ENCODE assay signal across 8 mouse cellular contexts in the genomic region with DNA sequence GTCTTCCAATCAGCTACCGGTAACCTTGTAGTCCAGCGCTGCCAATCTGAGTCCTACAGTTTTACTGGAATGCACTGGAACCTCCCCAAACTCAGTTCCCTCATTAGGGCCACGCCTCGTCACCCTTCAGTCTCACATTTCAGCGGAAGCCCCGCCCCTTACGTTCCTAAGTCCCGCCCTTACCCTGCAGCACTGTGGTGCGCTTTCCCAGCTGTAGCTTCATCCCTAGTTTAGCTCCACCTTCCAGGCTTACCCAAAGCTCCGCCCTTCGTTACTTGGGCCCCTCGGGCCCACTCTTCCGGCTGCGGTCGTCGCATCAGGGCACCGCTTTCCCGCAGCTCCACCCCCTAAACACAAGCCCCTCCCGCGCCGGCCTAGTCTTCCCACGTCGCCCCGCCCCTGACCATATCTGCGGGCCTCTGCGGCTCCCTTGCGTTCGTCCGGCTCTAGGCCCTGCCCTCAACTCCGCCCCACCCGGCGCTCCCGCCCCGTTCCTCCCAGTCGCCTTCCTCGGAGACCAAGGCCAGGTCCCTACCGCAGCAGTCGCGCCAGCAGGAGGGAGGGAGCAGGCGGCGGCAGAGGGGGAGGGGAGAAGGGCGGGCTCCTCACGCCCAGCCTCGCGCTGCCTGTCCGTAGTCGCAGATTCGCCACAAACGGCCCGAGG. TPM values are rescaled to one million over a fixed set of nuclear protein-coding genes. Genes with fewer than 3 reads are reported as not detected.
DNase-seq lines count a peak whose midpoint lies in the region; ATAC-seq and TF ChIP-seq lines count a peak whose summit lies in the region.

No protein-coding gene starts in this region.

- peak; percentile 98 for DNase-seq in c-Kit-positive CD71-positive TER-119-positive erythroid progenitor cells, embryonic 14.5 days (ENCODE audit: low spot score)
- peak; percentile 100 for DNase-seq in heart, postnatal 0 days (ENCODE audit: low spot score)
- peak; percentile 100 for DNase-seq in kidney, postnatal 4 days

- H3K4me1 ChIP-seq in E14TG2a.4 (replicated peaks; ENCODE audit: low read depth, low read length) = peaks cover 52% of the 10 kb centered on the region
- peaks cover 31% of the 10 kb centered on the region for H3K4me1 ChIP-seq in forebrain, embryonic 12.5 days
- peaks cover 10% of the 10 kb centered on the region for H3K4me1 ChIP-seq in heart, postnatal 0 days (ENCODE audit: control insufficient read depth, insufficient read depth)
- H3K4me1 ChIP-seq in liver, embryonic 16.5 days (ENCODE audit: control insufficient read depth, low read depth, low read length) = peaks cover 19% of the 10 kb centered on the region
- peaks cover 34% of the 10 kb centered on the region for H3K4me1 ChIP-seq in neural tube, embryonic 13.5 days (replicated peaks)
- H3K4me1 ChIP-seq in testis, adult 2 months (ENCODE audit: control insufficient read depth, insufficient read depth, low read length) = peaks cover 2% of the 10 kb centered on the region; the same call in 1 of the 2 replicates

- peak overlapping the region; percentile 100 for H3K4me3 ChIP-seq in E14TG2a.4 (replicated peaks; ENCODE audit: low read length)
- peak overlapping the region; percentile 98 for H3K4me3 ChIP-seq in forebrain, embryonic 12.5 days (replicated peaks)
- H3K4me3 ChIP-seq in heart, postnatal 0 days (ENCODE audit: low read depth, low read length) = peak overlapping the region; percentile 79
- H3K4me3 ChIP-seq in liver, embryonic 16.5 days (ENCODE audit: low read depth, low read length) = peak overlapping the region; percentile 92
- peak overlapping the region; percentile 98 for H3K4me3 ChIP-seq in neural tube, embryonic 13.5 days
- H3K4me3 ChIP-seq in testis, adult 2 months (ENCODE audit: control insufficient read depth, low read depth, low read length) = peak overlapping the region; percentile 98

- TF ChIP-seq POLR2A in testis, adult 2 months (IDR thresholded peaks at IDR 0.05; ENCODE audit: control insufficient read depth, low read depth, low read length) = no peak

- no peak for TF ChIP-seq CTCF in E14TG2a.4 (conservative IDR thresholded peaks at IDR 0.05; ENCODE audit: low read length)
- no peak for TF ChIP-seq CTCF in heart, postnatal 0 days (IDR thresholded peaks at IDR 0.05; ENCODE audit: low read depth)
- TF ChIP-seq CTCF in testis, adult 2 months (IDR thresholded peaks at IDR 0.05; ENCODE audit: control insufficient read depth, insufficient read depth, insufficient replicate concordance, low read depth, low read length) = no peak

- peak overlapping the region; percentile 98 for H3K27ac ChIP-seq in forebrain, embryonic 12.5 days
- H3K27ac ChIP-seq in heart, postnatal 0 days (ENCODE audit: low read depth) = peak overlapping the region; percentile 99
- peak overlapping the region; percentile 97 for H3K27ac ChIP-seq in liver, embryonic 16.5 days (ENCODE audit: low read length)
- H3K27ac ChIP-seq in neural tube, embryonic 13.5 days (replicated peaks) = peak overlapping the region; percentile 99
- peak overlapping the region; percentile 100 for H3K27ac ChIP-seq in testis, adult 2 months (ENCODE audit: control insufficient read depth, insufficient read depth, low read depth, low read length)

- H3K4me2 ChIP-seq in forebrain, embryonic 12.5 days = peak overlapping the region; percentile 99
- peak overlapping the region; percentile 91 for H3K4me2 ChIP-seq in heart, postnatal 0 days (ENCODE audit: low read depth, low read length)
- peak overlapping the region; percentile 97 for H3K4me2 ChIP-seq in liver, embryonic 16.5 days (ENCODE audit: low read depth, low read length)
- peak overlapping the region; percentile 100 for H3K4me2 ChIP-seq in neural tube, embryonic 13.5 days

- under 1% methylated on average over 43 of the region's 50 CpGs for WGBS in forebrain, embryonic 12.5 days
- WGBS in heart, postnatal 0 days = under 1% methylated on average over 49 of the region's 50 CpGs
- under 1% methylated on average over 50 of the region's 50 CpGs for WGBS in liver, embryonic 16.5 days (ENCODE audit: insufficient replicate concordance)
- under 1% methylated on average over 50 of the region's 50 CpGs for WGBS in neural tube, embryonic 13.5 days

- ATAC-seq in forebrain, embryonic 12.5 days (ENCODE audit: low FRiP score) = peak; percentile 98
- ATAC-seq in heart, postnatal 0 days (ENCODE audit: insufficient read depth, low read depth) = peak; percentile 96
- peak; percentile 94 for ATAC-seq in liver, embryonic 16.5 days (ENCODE audit: low read depth)
- peak; percentile 98 for ATAC-seq in neural tube, embryonic 13.5 days (ENCODE audit: low read depth)

- H3K27me3 ChIP-seq in E14TG2a.4 (ENCODE audit: insufficient read depth, low read length) = no peaks in the 10 kb centered on the region
- 0 out of 2 replicates have a peak, but pooled peaks cover 3% of the 10 kb centered on the region for H3K27me3 ChIP-seq in forebrain, embryonic 12.5 days
- H3K27me3 ChIP-seq in heart, postnatal 0 days (ENCODE audit: control insufficient read depth, insufficient read depth, low read length) = no peaks in the 10 kb centered on the region
- no peaks in the 10 kb centered on the region for H3K27me3 ChIP-seq in liver, embryonic 16.5 days (ENCODE audit: control insufficient read depth, insufficient read depth, low read depth, low read length)
- no peaks in the 10 kb centered on the region for H3K27me3 ChIP-seq in neural tube, embryonic 13.5 days
- no peaks in the 10 kb centered on the region for H3K27me3 ChIP-seq in testis, adult 2 months (ENCODE audit: control insufficient read depth, insufficient read depth, low read length)

- TF ChIP-seq EP300 in heart, postnatal 0 days (IDR thresholded peaks at IDR 0.05; ENCODE audit: low read depth) = no peak

- H3K9ac ChIP-seq in forebrain, embryonic 12.5 days = peak overlapping the region; percentile 97
- peak overlapping the region; percentile 97 for H3K9ac ChIP-seq in heart, postnatal 0 days (replicated peaks; ENCODE audit: low read depth, low read length)
- peak overlapping the region; percentile 97 for H3K9ac ChIP-seq in liver, embryonic 16.5 days (ENCODE audit: low read depth, low read length)
- H3K9ac ChIP-seq in neural tube, embryonic 13.5 days = peak overlapping the region; percentile 92

- H3K9me3 ChIP-seq in E14TG2a.4 (ENCODE audit: low read length) = no peaks in the 10 kb centered on the region
- H3K9me3 ChIP-seq in forebrain, embryonic 12.5 days = no peaks in the 10 kb centered on the region
- no peaks in the 10 kb centered on the region for H3K9me3 ChIP-seq in heart, postnatal 0 days (replicated peaks; ENCODE audit: control insufficient read depth, low read length)
- no peaks in the 10 kb centered on the region for H3K9me3 ChIP-seq in liver, embryonic 16.5 days (replicated peaks; ENCODE audit: control insufficient read depth, low read length)
- no peaks in the 10 kb centered on the region for H3K9me3 ChIP-seq in neural tube, embryonic 13.5 days

- H3K36me3 ChIP-seq in E14TG2a.4 (ENCODE audit: insufficient read depth, low read length) = peaks cover 21% of the 10 kb centered on the region
- peaks cover 17% of the 10 kb centered on the region for H3K36me3 ChIP-seq in forebrain, embryonic 12.5 days (replicated peaks)
- H3K36me3 ChIP-seq in heart, postnatal 0 days (replicated peaks; ENCODE audit: control insufficient read depth, insufficient read depth, low read length) = peaks cover 19% of the 10 kb centered on the region
- H3K36me3 ChIP-seq in liver, embryonic 16.5 days (ENCODE audit: control insufficient read depth, insufficient read depth) = peaks cover 14% of the 10 kb centered on the region
- H3K36me3 ChIP-seq in neural tube, embryonic 13.5 days = peaks cover 15% of the 10 kb centered on the region
- H3K36me3 ChIP-seq in testis, adult 2 months (ENCODE audit: control insufficient read depth, insufficient read depth, low read length) = no peaks in the 10 kb centered on the region

RNA-seq across cellular contexts. Expression of gene Brpf1, which starts 0.5 kb away (rescaled TPM):
- 30.6 and 34.7 TPM in 2 replicates for polyA plus RNA-seq in forebrain, embryonic 12.5 days (2016; fragmentation: Nextera tagmentation; extraction: Ambion mirVana)
- 15.2 and 16.8 TPM in 2 replicates for total RNA-seq in heart, postnatal 0 days (2014; rRNA removed; ENCODE audit: low replicate concordance)
- 5.1 and 6.4 TPM in 2 replicates for polyA plus RNA-seq in heart, postnatal 0 days (2015; fragmentation: Nextera tagmentation; extraction: Ambion mirVana)
- 7.5 and 7.7 TPM in 2 replicates for polyA plus RNA-seq in liver, embryonic 16.5 days (2015; fragmentation: Nextera tagmentation; extraction: Ambion mirVana)
- 16.7 and 16.8 TPM in 2 replicates for polyA plus RNA-seq in neural tube, embryonic 13.5 days (2015; fragmentation: Nextera tagmentation; extraction: Ambion mirVana)
- polyA plus RNA-seq in testis, adult 2 months (2012; rRNA removed) = 11.7 and 12.4 TPM in 2 replicates

RNA-seq across cellular contexts. Expression of gene Ogg1, which starts 20.3 kb away (rescaled TPM):
- 13.6 and 13.7 TPM in 2 replicates for polyA plus RNA-seq in forebrain, embryonic 12.5 days (2016; fragmentation: Nextera tagmentation; extraction: Ambion mirVana)
- total RNA-seq in heart, postnatal 0 days (2014; rRNA removed; ENCODE audit: low replicate concordance) = 8.0 and 12.6 TPM in 2 replicates
- polyA plus RNA-seq in heart, postnatal 0 days (2015; fragmentation: Nextera tagmentation; extraction: Ambion mirVana) = 6.4 and 7.0 TPM in 2 replicates
- 4.4 and 5.0 TPM in 2 replicates for polyA plus RNA-seq in liver, embryonic 16.5 days (2015; fragmentation: Nextera tagmentation; extraction: Ambion mirVana)
- 9.0 and 10.2 TPM in 2 replicates for polyA plus RNA-seq in neural tube, embryonic 13.5 days (2015; fragmentation: Nextera tagmentation; extraction: Ambion mirVana)
- 30.0 and 31.0 TPM in 2 replicates for polyA plus RNA-seq in testis, adult 2 months (2012; rRNA removed)

RNA-seq across cellular contexts. Expression of gene Cpne9, which starts 24.3 kb away (rescaled TPM):
- polyA plus RNA-seq in forebrain, embryonic 12.5 days (2016; fragmentation: Nextera tagmentation; extraction: Ambion mirVana) = 0.22 and 0.34 TPM in 2 replicates
- not detected in 2 replicates for total RNA-seq in heart, postnatal 0 days (2014; rRNA removed; ENCODE audit: low replicate concordance)
- polyA plus RNA-seq in heart, postnatal 0 days (2015; fragmentation: Nextera tagmentation; extraction: Ambion mirVana) = 0.04 TPM in 1 of 2 replicates, not detected in the other
- 0.02 TPM in 1 of 2 replicates, not detected in the other for polyA plus RNA-seq in liver, embryonic 16.5 days (2015; fragmentation: Nextera tagmentation; extraction: Ambion mirVana)
- polyA plus RNA-seq in neural tube, embryonic 13.5 days (2015; fragmentation: Nextera tagmentation; extraction: Ambion mirVana) = 0.31 and 0.58 TPM in 2 replicates
- polyA plus RNA-seq in testis, adult 2 months (2012; rRNA removed) = 0.34 and 0.58 TPM in 2 replicates

RNA-seq across cellular contexts. Expression of gene Camk1, which starts 37.3 kb away (rescaled TPM):
- 57.9 and 59.1 TPM in 2 replicates for polyA plus RNA-seq in forebrain, embryonic 12.5 days (2016; fragmentation: Nextera tagmentation; extraction: Ambion mirVana)
- 105 and 115 TPM in 2 replicates for total RNA-seq in heart, postnatal 0 days (2014; rRNA removed; ENCODE audit: low replicate concordance)
- polyA plus RNA-seq in heart, postnatal 0 days (2015; fragmentation: Nextera tagmentation; extraction: Ambion mirVana) = 94.5 and 98.4 TPM in 2 replicates
- 17.0 and 19.7 TPM in 2 replicates for polyA plus RNA-seq in liver, embryonic 16.5 days (2015; fragmentation: Nextera tagmentation; extraction: Ambion mirVana)
- 76.4 and 78.0 TPM in 2 replicates for polyA plus RNA-seq in neural tube, embryonic 13.5 days (2015; fragmentation: Nextera tagmentation; extraction: Ambion mirVana)
- 2.4 and 4.3 TPM in 2 replicates for polyA plus RNA-seq in testis, adult 2 months (2012; rRNA removed)

Comparison
In these comparisons a context has a peak if more than half of its experiments do, and no peak if none do; other contexts are left out.
1. Peak in every context shown above with its lines: DNase-seq, ATAC-seq, H3K4me3 ChIP-seq and H3K27ac ChIP-seq.